Mouse (Mus musculus) cortical plate, adult 2 months (tissue): ENCODE data around the gene Rhox10.

ENCODE experiments used
- CTCF ChIP-seq: fragments of 200-500 bp; IDR thresholded peaks from 2 replicates; pipeline ENCODE4 v1.5.1; 2011; ENCODE audit warnings: mild to moderate bottlenecking, control low read depth, low read length; ENCODE audit not compliant: insufficient read depth; ENCODE audit errors: extremely low read depth
- POLR2A ChIP-seq: fragments of 200-500 bp; IDR thresholded peaks from 2 replicates; pipeline ENCODE4 v1.6.1; 2011; ENCODE audit warnings: mild to moderate bottlenecking, low read length, control low read depth; ENCODE audit not compliant: insufficient read depth; ENCODE audit errors: extremely low read depth

DNA sequence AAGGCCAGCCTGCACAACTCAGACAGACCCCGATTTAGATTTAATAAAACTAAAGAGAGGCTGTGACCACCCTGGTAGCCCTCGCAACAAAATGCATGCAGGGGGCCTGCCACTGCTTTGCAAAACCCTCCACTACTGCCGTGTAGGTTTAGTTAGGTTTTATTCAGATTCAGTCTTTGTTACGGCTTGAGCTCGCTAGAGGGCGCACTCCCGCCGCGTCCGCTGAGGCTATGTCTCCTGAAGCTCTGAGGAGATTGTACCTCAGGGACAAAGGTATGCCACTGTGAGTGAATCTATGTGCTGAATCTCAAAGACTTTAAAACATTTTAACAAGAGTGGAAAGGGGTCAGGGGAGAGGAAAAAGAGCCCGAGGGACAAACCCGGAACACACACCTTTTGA, 18.0 kb downstream of the Rhox10 start:
- peak; percentile 55 for TF ChIP-seq CTCF
- no peak for TF ChIP-seq POLR2A
